Mouse (Mus musculus) liver, embryonic 14.5 days (tissue): ENCODE data around the gene Mllt11.

Experiments used
- CTCF ChIP-seq: IDR thresholded peaks from 2 replicates; pipeline ENCODE4 v1.5.1; 2016; ENCODE audit warnings: antibody characterized with exemption, low read depth, control low read depth
- EP300 ChIP-seq: IDR thresholded peaks from 2 replicates; pipeline ENCODE4 v1.6.1; 2016; ENCODE audit warnings: antibody characterized with exemption, low read depth

DNA sequence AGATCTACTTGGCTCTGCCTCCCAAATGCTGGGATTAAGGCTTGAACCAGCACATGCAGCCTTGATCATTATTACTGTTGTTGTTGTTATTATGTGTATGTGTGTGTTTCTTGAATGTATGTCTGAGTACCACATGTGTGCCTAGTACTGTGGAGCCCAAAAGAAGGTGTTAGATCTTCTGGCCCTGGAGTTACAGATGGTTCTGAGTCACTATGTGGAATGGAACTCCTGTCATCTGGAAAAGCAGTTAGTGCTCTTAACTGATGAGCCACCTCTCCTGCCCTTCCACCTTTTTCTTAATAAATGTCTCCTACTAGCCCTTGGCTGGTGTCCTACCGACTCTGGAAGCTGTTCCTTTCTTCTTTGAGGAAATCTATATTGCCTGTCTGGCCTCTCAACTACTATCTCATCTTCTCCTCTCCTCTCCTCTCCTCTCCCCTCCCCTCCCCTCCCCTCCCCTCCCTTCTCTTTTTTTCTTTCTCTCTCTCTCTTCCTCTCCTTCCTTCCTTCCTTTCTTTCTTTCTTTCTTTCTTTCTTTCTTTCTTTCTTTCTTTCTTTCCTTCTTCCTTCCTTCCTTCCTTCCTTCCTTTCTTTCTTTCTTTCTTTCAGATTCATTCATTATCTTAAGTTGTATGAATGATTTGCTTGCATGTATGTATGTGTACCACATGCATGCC is 15.8 kb upstream of the Mllt11 start:
- TF ChIP-seq CTCF, result no peak
- no peak for TF ChIP-seq EP300
